ENCODE assay signal across 19 mouse cellular contexts in genomic region chr7:75128036-75128435, GRCm38 (mm10).
"Had no signal": no experiment of that assay in that cellular context is flagged by ENCODE, and none has a peak within 500 bp of the region (broad histone marks: within the 10 kb centered on the region; RNA-seq: fewer than 3 reads in every experiment).

No protein-coding gene starts in this region.

- H3K4me3 ChIP-seq: midbrain, embryonic 10.5 days; midbrain, embryonic 12.5 days; myocyte; neural tube, embryonic 13.5 days; neural tube, embryonic 15.5 days had no signal

- H3K9me3 ChIP-seq: midbrain, embryonic 10.5 days; midbrain, embryonic 12.5 days; neural tube, embryonic 13.5 days; neural tube, embryonic 15.5 days had no signal

- H3K27me3 ChIP-seq: midbrain, embryonic 12.5 days; neural tube, embryonic 13.5 days; neural tube, embryonic 15.5 days had no signal

- H3K27ac ChIP-seq: midbrain, embryonic 10.5 days; midbrain, embryonic 12.5 days; neural tube, embryonic 13.5 days; neural tube, embryonic 15.5 days had no signal

- ATAC-seq: midbrain, embryonic 16.5 days had no signal

- H3K36me3 ChIP-seq: midbrain, embryonic 10.5 days; midbrain, embryonic 12.5 days; neural tube, embryonic 13.5 days; neural tube, embryonic 15.5 days had no signal

- H3K4me2 ChIP-seq: lung, embryonic 14.5 days; midbrain, embryonic 12.5 days; neural tube, embryonic 13.5 days; neural tube, embryonic 15.5 days had no signal

- H3K9ac ChIP-seq: lung, embryonic 14.5 days; midbrain, embryonic 12.5 days; neural tube, embryonic 13.5 days; neural tube, embryonic 15.5 days had no signal

- DNase-seq: lung, adult 18-20 months; lung, embryonic 14.5 days; lung, postnatal 10 days; lung, postnatal 4 days; midbrain, embryonic 14.5 days; retina, postnatal 1 day; right cerebral cortex, adult 18-20 months; right cerebral cortex, postnatal 25 days; right cerebral cortex, postnatal 4 days; spleen, adult 18-20 months; thymus, adult 18-20 months; thymus, postnatal 14 days; thymus, postnatal 36 days had no signal

- H3K4me1 ChIP-seq: midbrain, embryonic 12.5 days; neural tube, embryonic 13.5 days; neural tube, embryonic 15.5 days had no signal
